Mouse (Mus musculus) B cell, adult 67 days (primary cell): ENCODE measurements around the gene Cdk5r1. TPM values are rescaled to one million over a fixed set of nuclear protein-coding genes. Genes with fewer than 3 reads are reported as not detected.

ENCODE experiments used
- total RNA-seq, 2 experiments: library from RNA; stranded (reverse); gene quantifications; 4 replicates each; pipeline ENCODE4 v1.2.4; 2023

The Cdk5r1 gene
- total RNA-seq, result 10 to 100 TPM; 12.5 to 15.3 TPM

DNA sequence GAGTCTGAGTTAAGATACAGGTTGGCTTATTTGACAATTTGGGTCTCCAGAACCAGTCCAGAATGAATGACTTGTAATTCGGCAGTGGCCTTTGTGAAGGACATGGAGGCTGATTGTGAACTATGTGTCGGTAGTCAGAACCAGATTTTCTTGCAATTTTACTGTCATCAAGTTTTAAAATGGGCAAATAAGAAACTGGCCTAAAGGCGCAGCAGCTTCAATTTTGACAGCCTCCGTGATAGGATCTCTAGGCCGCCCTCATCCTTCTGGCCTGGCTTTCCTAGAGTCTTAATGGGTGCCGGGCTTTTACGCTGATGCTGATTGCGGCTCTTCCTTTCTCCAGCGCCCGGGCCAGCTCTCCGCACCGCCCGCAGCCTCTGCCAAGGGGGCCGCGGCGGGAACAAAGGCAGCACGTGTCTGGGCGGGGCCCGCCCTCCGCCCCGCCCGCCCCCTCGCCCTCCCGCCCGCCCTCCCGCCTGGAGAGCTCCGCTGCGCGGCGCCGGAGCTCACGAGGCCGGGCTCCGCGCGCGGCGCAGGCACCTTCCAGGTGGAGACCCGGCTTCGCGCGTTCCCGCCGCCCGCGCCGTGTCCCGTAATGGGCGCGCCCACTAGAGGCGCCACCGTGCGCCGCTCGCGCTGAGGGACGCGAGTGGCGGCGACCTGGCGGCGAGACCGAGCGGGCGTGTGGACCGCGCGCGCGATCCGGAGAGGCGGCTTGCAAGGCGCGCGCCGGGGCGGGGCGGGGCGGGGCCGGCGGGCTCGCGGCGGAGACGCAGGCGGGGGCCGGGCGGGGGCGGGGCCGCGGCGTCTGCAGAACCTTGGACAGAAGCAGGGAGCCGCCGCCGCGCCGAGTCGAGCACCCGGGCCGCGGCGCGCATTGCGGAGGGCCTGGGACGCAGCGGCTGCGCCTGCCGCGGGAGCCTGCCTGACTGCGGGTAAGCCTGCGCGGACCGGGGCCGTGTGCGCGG lies at the start of gene Cdk5r1:
Cdk5r1 (plus strand) TSS at position 802 of the 968 bp plus-strand sequence.

DNA sequence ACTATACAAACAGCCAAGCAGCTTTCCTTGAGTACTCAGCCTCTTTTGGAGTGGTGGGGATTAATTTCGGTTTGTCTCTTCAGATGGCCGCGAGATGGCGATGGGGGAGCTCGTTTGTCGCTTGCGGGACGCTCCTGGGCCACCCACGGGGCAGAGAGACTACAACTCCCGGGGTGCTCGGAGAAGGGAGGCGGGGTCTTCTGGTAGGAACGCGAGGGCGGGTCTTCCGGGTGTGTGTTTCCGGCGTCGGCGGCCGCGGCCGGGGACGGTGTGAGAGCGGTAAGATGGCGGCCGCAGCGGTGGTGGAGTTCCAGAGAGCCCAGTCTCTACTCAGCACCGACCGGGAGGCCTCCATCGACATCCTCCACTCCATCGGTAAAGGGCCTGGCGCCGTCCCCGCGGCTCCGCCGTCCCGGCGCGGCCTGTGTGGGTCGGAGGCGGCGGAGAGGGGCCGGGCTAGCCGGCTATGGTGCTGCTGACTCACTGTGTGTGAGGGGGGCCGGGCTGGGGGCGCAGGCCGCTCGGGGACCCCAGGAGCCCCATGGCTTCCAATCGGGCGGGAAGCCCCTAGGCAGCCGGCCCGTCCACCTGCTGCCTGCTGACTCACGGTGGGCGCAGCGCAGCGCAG lies 48.3 kb upstream of the Cdk5r1 start, which contains the start of gene Psmd11:
Psmd11 (plus strand) TSS at position 235 of the 628 bp plus-strand sequence.

Other genes starting within 250 kb of the Cdk5r1 start
- under 1 TPM; 0.24 to 0.52 TPM for gene Rhbdl3, start 176.1 kb upstream of the Cdk5r1 start, total RNA-seq
- 10 to 100 TPM; 13.1 to 21.2 TPM for gene 5730455P16Rik, start 99.0 kb upstream of the Cdk5r1 start, total RNA-seq
- 100 to 1,000 TPM; 206 to 232 TPM for gene Zfp207, start 93.7 kb upstream of the Cdk5r1 start, total RNA-seq
- 100 to 1,000 TPM; 110 to 126 TPM for gene Psmd11, start 48.4 kb upstream of the Cdk5r1 start, total RNA-seq